Mouse (Mus musculus) R1 (cell line): ENCODE results near the gene Dcst2.

ENCODE experiments used
- DNase-seq: peaks from one replicate; pipeline ENCODE4 v3.0.0-alpha.2; 2018; ENCODE audit warnings: low read depth, low spot score

The Dcst2 gene

DNA sequence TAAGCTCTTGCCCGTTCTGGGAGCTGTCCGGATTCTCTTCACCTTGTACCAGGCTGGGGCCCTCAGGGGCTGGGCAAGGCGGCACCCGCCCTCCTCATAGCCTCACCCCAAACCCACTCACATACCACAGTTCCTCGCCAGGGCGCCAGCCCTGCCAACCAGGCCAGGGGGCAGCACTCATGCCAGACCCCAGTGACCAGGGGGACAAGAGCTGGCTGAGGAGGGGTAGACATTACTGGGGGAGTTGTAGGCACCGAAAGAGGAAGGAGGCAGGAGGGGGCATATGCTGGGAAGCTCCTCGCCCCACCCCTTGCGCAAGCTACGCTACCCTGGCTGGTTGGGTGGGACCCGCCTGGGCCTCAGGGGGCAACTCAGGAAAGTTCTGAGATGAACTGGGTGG lies 25.9 kb downstream of the Dcst2 start:
- DNase-seq, result no peak

DNA sequence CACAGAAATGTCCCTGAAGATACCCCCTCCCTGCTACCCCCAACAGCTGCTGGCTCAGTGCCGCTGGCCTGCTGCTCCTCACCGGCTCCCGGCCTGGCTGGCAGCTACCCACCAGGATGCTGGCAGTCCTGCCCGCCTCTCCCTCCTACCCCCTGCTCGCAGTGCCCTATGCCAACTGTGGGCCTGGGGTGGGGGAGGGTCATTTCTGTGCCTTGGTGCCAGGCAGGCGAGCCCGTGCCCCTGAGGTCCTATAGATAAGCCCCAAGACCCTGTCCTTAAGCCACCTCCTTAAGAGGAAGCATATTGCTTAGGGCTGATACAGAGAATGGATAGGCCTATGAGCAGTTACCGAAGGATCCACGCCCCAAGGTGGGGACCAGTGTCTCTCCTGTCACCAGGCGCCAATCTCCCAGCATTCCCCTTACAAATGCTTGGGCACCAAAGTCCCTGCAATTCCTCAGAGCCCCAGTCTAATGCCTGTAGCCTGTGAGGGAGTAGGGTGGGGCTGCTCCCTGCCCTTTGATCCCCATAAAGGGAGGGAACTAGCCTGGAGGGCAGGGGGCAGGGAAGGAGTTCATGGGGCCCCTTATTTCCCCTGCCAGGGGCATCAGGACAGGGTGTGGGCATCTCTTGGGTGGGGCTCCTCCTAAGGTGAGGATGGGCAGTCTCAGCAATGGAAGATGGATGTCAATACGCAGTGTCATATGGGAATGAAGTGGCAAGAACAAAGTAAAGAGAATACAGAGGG lies 26.5 kb downstream of the Dcst2 start:
- DNase-seq, result no peak

DNA sequence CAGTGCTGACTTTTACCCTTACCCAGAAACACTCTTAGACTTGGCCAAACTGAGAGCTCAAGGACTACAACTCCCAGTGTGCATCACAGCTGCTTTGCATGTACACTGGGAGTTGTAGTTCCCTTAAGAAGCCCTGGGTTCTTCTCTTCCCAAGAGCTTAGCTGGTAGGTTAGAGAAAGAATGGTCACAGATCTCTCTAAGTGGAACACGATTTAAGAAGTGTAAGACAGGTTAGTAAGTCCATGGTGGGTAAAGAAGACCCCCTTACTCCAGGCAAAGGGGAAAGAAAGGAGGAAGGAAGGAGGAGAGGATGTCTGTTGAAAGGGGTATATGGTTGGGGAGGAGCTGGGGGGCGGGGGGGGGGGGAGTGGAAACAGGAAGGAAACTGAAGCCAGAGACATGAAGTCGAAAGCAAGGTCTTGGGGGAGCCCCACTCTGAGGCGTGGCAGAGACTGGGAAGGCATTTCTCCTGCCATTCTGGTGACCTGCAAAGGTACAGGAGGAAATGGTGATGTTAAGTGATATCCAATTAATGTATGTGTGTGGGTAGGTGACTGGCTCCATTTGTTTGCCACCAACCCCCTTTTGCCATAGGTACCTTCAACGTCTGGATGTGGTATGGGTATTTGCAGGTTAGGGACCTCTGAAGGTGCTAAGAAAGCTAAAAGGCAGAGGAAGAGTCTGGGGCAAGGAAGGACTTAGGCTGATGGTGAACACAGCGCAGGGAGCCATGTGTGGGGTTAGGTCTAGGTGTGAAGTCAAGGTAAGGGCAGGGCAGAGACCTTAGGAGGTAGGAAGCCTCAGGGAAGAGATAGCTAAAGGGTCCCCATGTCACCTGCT lies 27.3 kb downstream of the Dcst2 start:
- peak; percentile 62 for DNase-seq

DNA sequence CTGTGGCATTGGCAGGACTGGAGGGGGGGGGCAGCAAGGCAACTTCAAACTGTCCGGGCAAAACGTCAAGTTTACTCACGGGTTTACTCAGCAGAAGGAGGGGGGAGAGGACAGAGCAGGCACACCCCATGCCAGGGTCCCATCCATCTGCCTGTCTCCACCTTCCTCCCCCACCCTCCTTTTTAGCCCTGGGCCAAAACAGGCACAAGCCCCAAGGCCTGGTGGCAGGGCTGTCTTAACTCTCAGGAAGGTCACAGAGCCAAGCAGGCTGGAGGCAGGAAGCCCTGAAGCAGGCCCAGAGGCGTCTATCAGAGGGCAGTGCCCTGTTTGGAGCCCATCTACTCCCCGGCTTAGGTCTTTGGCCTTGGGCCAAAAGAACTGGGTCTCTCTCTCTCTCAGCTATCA lies 28.3 kb downstream of the Dcst2 start:
- DNase-seq, result no peak

DNA sequence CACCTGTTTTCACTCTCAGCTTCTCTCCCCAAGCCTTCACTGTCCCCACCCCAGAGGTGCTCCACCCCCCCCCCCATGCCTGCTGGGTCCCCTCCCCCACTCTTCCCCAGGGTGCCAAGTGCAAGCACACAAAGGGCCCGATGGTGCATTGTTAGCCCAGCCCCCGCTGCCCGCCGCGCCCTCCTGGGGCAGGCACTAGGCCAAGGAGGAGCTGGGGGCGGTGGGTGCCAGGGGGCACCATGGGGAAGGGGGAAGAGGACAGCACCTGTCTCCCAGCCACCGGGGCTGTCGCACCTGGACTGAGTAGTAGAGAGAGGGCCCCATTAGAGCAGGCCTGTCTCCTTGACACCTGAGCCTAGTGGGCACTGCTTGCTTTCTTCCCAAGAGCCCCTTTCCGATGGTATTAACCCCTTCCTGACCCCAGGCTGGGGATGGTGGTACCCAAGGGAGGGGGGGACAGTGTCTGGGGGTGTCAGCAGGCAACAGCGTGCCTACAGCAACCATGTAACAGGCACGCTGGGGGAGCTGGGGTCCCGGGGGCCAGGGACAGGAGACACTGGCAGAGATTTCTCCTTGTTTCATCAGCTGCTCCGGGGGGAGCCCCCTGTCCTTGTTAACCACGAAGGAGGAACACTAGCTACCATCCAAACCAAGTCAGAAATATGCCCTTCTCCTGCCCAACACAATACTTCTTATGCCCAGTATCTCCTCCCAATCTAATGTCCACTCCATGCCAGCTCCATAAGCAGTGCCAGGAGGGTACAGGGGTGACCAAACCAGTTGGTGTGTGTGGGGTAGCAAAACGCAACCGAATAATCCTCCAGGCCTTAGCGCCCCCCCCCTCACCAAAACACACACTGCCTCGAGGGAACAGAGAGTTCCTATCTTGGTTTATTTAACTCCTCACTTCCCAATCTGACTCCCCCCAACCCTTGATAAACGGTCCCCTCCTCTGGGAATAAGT lies 29.2 kb downstream of the Dcst2 start:
- DNase-seq, result no peak

DNA sequence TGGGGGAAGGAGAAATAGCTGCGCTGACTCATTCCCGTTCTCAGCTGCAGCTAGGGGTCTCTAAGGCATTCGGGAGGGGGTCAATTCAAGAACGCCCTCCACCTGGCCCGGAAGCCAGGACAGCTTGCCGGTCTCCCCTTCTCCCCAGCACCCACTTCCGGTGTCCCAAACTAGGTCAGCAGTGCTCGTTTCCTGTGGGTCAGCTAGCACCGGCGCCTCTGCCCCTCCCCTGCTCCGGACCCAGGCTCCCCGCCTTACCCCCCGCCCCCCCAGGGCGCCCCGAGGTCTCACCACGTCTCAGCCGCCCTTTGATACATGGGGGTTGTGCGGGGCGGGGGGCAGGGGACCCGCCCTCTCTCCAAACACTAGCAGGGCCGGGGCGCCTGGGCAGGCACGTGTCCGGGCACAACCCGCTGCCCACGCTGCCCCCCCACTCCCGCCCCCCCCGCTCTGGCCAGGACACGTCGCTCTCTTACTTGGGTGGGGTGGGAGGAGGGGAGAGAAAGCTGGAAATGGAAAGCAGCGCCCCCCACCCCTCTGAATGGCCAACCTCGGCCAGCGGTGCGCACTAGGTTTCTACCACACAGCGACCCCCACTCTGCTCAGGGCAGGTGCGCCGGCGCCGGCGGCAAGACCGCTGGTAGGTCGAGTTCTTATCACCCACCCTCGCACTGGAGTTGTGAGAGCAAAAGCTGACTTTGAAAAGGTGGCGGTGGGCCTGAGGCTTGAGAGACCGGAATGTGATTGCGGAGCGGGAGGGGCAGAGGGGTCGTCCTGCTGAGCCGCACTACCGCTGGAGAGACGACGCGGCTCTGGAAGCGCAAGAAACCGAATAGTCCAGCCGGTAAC lies 30.1 kb downstream of the Dcst2 start:
- DNase-seq, result peak; percentile 51

DNA sequence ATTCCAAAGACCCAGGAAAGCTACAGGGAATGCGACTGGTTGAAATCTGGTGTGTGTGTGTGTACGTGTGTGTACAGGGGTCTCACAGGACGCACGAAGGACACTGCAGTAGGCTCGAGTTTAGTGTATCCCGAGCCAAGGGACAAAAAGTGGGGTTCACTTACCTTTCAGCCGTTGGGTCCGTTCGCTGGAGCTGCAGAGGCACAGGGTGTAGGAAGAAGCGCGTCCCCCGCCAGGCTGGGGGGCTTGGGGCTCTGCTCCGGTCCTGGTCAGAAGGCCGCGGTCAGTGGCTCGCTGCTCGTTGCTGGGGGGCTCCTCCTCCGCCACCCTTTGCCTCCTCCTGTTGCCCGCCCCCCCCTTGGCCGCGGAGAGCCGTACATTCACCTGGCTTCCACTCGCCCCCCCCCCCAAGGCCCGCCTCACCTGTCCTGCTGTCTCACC lies 31.1 kb downstream of the Dcst2 start:
- no peak for DNase-seq

DNA sequence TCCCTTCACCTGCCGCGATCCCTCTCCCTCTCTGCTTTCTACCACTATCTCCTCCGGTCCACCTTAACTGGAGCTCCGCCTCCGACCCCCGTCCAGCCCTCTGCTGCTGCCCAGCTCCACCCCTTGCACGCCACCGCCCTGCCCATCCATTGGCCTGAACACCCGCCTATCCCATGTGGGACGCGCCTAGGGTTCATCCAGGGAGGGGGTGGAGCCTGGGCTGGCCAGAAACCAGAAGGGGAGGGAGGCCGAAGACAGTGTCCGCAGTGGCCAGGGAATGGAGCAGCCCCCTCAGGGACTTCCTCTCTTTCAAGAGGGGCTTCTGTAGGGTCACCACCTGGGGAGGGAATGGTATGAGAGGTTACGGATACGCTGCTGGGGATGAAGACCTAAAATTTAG lies 31.8 kb downstream of the Dcst2 start:
- DNase-seq, result peak; percentile 99

DNA sequence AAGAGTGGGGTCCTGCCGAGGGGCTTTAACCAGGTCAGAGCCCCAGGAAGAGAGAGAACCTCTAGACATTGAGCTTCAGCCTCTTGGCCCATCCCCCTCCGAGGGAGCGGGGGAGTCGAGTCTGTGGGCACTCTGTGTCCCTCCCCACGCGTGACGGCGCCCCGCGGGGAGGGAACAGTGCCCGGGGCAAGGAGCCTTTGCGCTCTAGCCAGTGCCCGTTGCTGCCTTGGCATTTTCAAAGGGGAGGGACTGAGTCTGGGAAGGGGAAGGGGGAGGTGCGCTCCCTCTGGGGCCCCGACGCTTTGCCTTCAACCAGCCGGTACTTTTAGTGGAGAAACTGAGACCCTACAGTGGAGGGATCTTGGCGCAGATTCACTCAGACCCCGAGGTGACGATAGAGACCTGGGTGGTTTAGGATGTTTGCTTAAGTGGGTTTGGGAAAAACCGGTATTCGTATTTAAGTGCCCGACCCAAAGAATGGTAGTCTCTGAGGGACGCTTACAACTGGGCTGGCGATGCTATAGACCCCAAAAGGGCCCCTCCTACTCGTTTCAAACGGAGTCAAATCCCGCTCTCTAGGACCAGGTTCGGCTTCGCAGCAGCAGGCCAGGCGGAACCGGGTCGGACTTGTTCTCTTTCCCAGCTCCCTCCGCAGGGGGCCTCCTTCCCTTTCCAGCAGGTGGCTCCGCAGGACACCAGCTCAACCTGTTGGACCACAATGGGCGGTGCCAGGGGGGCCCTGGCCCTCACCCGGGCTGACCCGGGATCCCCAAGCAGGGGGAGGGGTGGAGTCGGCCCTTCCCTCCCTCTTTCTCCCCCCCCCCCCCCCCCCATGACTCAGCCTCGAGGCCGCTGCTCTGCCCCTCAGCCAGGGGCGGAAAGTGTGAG lies 32.5 kb downstream of the Dcst2 start, which contains the start of gene Zbtb7b:
TSS of gene Zbtb7b (minus strand) at position 771 of the 888 bp plus-strand sequence.
- peak; percentile 85 for DNase-seq

DNA sequence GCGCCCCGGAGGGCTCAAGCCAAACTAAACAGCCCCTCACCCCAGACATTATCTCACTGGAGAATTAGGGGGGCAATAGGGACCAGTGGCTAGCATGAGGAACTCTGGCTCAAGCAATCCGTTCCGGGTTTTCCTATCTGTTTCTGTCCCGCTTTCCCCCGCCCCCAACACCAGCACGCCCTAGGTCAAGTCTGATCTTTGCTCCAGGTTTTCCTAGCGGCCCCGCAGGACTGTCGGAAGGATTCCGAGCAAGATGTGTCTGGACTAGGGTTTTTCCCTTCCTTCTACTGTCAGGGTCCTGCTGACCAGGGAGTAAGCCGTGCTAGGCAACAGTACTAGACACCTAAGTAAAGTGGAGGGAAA lies 33.1 kb downstream of the Dcst2 start:
- DNase-seq, result peak; percentile 97

DNA sequence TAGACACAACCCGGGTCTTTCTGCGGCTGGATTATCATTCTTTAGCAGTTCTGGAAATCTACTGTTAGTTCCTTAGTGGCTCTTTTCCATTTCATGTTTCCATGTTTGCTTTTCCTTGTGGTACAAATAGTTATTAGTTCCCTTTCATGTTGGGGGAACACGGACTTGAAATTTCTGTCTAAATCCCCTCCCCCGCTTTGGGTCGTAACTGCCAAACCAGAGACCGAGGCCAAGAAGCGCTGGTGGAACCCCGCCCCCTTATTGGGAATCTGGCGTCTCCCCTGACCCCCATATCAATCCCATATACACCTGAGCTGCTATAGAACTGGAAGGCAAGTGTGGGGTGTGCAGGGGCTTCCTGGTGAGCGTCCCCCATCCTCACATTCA lies 33.6 kb downstream of the Dcst2 start:
- no peak for DNase-seq

DNA sequence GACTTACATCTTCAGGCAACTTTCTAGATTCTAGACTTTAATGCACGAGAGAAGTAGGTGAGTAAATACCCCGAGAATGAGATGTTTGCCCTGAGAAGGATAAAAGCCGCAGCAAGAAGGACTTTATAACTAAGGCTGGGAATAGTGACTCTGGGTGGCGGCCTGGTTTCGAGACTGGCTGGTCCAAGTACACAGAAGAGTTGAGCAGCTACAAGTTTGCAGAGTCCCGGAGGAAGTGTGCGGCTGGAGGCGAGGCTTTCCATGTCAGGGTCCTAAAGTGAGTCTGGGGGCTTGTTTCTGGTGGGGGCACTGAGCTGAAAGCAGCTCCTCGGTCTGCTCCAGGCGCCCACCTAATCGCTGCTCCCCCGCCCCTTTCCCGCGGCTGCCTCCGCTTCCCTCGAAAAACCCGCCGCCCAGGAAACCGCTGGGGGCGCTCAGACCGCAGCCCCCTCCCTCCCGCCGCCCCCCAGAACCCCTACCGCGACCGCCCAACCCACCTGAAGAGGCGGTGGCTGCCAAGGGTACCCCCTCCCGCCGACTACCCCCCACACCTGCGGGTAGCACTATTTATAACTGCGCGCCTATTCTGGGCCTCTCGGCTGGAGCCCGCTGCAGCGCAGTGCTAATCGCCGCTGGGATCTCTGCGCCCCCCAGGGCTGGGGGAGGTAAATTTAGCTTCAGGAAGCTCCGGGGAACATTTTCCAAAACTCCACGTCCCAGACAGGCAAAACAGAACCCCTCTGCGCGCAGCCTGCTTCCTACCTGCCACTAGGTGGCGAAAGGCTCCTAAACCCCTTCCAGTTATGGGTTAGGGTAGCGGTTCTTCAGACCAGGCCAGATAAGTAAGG lies 34.3 kb downstream of the Dcst2 start:
- DNase-seq, result peak; percentile 90

DNA sequence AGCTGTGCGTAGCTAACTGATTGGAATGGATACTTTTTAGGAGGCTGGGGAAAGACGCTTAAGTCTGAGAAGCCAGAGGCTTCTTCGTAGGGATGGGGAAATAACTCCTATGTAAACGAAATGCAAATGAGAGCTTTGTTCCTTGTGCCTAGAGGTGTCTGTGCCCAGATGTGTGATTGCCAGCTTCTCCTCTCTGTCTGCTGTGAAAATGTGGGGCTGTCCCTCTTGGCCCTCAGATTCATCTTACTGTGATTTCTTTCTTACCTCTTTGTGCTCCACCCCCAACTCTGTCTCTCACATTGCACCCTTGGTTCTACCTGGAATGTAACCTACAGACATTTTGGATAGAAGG lies 34.9 kb downstream of the Dcst2 start:
- DNase-seq, result no peak

DNA sequence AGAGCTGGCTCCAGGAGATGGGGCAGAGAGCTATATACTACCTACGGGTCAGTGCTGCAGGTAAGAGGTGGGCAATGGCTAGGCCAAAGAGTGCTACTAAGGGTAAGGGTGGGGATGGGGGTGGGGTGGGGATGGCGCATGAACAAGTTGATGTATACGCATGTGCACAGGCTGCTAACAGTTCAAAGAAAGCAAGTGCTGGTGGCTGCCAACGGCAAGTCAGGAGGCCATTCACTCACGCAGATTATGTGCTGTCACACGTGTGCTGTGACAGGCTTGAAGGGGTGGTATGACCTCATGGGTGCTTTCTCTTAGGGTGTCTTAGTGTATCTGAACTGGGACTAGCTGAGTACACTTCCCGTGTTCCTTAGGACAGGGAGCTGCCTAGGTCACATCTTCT lies 39.6 kb downstream of the Dcst2 start:
- DNase-seq, result no peak

DNA sequence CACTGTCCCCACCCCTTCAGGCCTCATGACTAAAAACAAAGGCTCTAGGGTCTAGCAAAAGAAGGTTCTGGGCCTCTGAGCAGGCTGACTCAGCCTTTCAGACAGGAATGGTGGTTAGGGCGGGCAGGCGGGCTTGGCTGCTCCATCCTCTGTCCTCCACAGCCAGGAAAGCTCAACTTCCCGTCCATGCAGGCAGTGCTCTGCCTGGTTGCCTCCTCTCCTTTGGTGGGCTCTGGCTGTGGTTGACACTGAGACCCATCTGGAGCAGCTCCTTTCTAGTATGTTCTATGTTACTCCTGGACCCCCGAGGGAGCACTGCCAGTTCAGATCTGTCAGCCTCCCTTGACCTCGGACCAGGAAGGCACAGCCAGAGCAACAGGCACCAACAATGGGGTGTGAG lies 40.9 kb downstream of the Dcst2 start, which contains the start of gene Lenep:
TSS of gene Lenep (minus strand) at position 101 of the 400 bp plus-strand sequence.
- DNase-seq, result no peak

DNA sequence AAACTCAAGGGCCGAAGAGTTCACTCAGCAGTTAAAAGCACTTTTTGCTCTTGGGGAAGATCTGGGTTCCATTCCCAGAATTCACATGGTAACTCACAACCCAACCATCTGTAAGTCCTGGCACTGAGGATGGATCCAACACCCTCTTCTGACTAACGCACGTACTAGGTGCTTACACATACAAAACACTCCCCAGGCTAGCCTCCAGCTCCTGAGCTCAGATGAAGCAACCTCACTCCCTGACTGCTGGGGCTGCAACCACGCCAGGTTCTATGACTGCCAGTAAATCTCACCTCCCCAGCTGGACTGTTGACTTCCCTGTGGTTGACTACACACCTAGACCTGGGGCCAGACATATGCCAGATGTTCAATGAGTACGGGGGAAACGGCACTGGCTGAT lies 45.1 kb downstream of the Dcst2 start:
- DNase-seq, result no peak

DNA sequence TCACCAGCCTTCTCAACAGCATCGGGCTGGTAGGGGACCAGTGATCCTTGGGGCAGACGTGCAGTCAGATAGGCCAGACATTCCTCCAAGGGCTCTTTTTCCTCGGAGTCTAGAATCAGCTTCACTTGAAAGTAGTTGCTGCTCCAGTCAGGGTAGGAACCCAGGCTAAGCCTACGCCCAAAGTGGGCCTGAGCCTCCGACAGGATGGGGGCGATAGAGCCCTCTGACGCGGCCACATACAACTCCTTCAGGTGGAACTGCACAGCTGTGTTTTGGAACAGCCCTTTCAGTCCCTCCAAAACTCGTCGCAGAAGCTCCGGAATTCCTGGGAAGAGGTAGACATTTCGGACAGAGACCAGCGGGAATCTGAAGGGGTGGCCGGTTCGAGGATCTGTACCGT lies 46.7 kb downstream of the Dcst2 start:
- no peak for DNase-seq

DNA sequence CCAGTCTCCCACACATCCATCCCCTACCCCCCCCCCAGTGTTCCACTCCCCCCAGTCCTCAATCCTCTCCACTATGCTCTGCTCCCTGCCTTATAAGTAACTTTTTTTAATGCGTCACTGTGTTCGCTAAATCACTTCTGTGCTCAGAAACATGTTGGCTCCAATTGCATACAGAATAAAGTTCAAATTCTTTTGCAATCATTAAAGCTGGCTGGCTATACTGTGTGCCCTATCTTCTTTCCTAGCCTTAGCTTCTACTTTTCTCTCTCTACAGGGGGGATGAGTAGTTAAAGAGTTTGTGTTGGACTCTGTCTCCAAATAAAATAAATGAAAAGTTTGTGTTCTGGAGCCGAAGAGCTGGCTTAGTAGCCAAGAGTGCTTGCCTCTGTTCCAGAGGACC lies 47.9 kb downstream of the Dcst2 start:
- no peak for DNase-seq

DNA sequence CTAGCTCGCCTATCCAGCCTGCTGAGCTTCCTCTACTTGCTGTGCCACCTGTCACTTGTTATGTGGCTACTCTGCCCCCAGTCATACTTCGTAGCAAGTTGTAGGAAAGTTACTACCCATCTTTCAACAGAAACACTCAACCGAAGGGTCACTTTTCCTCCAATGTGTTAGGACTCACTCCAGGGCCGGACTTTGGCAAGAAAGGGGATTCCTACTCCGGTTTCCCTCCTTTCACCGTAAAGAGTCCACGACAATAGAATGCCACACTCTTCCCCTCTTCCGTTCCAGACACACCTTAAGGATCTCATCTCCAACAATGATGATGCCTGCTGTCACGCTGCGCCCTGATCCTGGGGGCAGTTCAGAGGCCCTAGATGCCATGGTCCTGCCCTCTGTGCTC lies 49.1 kb downstream of the Dcst2 start:
- no peak for DNase-seq
